Mouse (Mus musculus): ENCODE measurements at regions not wholly inside any gene's neighbourhood (a gene's known extent, or its start where the extent isn't known, plus 50 kb on each side); places are given as distances from the start of the nearest gene placed in this dataset.
"Not testable (repeated sequence)": the region's sequence is repeated elsewhere in the genome, so short reads cannot be mapped to it uniquely, and the experiment has no call there.

DNA sequence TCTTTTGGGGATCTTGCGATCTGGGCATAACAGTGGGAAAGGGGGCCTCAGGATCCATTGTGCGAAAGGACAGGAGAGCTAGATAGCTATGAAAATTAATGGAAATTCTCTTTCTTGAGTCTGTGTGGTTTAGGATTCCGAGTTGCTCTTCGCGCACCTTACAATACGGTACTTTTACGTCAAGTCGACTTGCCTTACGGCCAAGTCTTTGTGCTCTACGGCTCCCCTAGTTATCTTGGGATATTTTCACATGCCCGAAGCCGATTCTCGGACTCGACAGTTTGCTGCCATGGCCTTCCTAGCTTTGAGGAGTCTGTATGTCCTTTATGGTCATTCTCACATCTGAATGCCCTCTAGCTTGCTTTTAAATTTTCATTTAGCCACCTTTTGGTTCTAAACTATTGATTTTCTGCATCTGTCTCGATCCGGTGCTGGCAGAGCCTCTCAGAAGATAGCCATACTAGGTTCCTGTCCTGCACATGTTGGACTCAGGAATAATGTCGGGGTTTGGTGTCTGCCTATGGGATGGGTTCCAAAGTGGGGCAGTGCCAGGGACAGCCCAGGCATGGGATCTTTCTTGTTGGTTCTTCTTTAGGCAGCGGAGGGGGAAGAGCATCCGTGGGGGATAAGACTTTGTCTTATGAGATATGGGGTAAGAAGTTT lies 109.0 kb upstream of the Olfr1324 start:
- DNase-seq (ENCODE audit: low spot score in 2 of 2), result peak; percentile 19 to 85

GRCm38 (mm10) chrX:50504047-50504446 lies 75.7 kb upstream of the Olfr1324 start:
- DNase-seq (ENCODE audit: low spot score in 2 of 2), result no peak

- DNase-seq (ENCODE audit: low spot score in 2 of 2), result no peak
These were observed 72.9 kb upstream of the Olfr1324 start for GRCm38 (mm10) chrX:50501181-50501580.

DNA sequence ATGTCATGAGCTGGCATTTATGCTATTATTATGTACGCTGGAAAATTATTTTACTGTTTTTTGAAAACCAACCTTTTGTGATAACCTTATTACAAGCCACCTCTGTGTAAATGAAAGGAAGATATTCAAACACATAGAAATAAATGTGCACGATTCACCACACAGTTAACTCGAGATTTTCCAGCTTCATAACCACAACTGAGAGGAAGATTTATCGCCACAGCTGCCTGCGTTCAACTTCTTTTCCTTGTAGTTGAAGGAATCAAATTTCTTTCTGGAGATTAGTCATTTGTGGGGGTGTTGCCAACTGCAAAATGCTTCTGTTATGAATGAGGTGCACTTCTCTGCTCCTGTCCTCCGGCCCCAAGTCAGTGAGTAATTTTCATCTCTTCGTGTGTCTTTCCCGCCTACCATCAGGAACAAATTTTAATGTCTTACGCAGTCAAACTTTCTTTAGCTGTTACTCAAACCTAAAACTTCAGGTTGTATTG lies 62.2 kb upstream of the Olfr1324 start:
- not testable (repeated sequence) for DNase-seq (ENCODE audit: low spot score in 2 of 2)
